Mouse (Mus musculus): ENCODE results near the gene Ate1. TPM values are rescaled to one million over a fixed set of nuclear protein-coding genes. Genes with fewer than 3 reads are reported as not detected.
A peak's percentile ranks its signal among the peaks of the same experiment; 100 is the strongest.
"Not testable (repeated sequence)": the region's sequence is repeated elsewhere in the genome, so short reads cannot be mapped to it uniquely, and the experiment has no call there.

Gene Ate1
- 10 to 100 TPM; 35.9 to 38.0 TPM for total RNA-seq (2021)
- long read RNA-seq, experiment 1, full-length matches to known transcripts, result 27 of 32 reads
- long read RNA-seq, experiment 1, partial matches to known transcripts, result 0 of 32 reads
- long read RNA-seq, experiment 1, other reads (novel, unspliced or antisense), result 5 of 32 reads
- long read RNA-seq, experiment 2, full-length matches to known transcripts, result 36 of 38 reads
- long read RNA-seq, experiment 2, partial matches to known transcripts, result 2 of 38 reads
- long read RNA-seq, experiment 2, other reads (novel, unspliced or antisense), result 0 of 38 reads

- DNase-seq (ENCODE audit: low spot score in 2 of 2), result no peak
Measured at GRCm38 (mm10) chr7:130520049-130520425, at the start of gene Ate1. Gene Ate1, minus strand, starts transcription at chr7:130520369.

- DNase-seq (ENCODE audit: low spot score in 2 of 2), result peak in 1 of 2 experiments; percentile 40
Measured at GRCm38 (mm10) chr7:130568783-130569436, 48.7 kb upstream of the Ate1 start.

- no peak for DNase-seq (ENCODE audit: low spot score in 2 of 2)
Measured at GRCm38 (mm10) chr7:130564596-130564995, 44.4 kb upstream of the Ate1 start.

- DNase-seq (ENCODE audit: low spot score in 2 of 2), result no peak
Measured at GRCm38 (mm10) chr7:130563880-130564279, 43.7 kb upstream of the Ate1 start.

- DNase-seq (ENCODE audit: low spot score in 2 of 2), result no peak
Measured at GRCm38 (mm10) chr7:130563276-130563675, 43.1 kb upstream of the Ate1 start.

- DNase-seq (ENCODE audit: low spot score in 2 of 2), result no peak
Measured at GRCm38 (mm10) chr7:130560933-130561332, 40.8 kb upstream of the Ate1 start.

- DNase-seq (ENCODE audit: low spot score in 2 of 2), result no peak
Measured at GRCm38 (mm10) chr7:130558592-130558991, 38.4 kb upstream of the Ate1 start.

- no peak for DNase-seq (ENCODE audit: low spot score in 2 of 2)
Measured at GRCm38 (mm10) chr7:130555597-130555996, 35.4 kb upstream of the Ate1 start.

GRCm38 (mm10) chr7:130553321-130553720 is 33.2 kb upstream of the Ate1 start:
- DNase-seq (ENCODE audit: low spot score in 2 of 2), result no peak

GRCm38 (mm10) chr7:130552780-130553179 is 32.6 kb upstream of the Ate1 start:
- DNase-seq (ENCODE audit: low spot score in 2 of 2), result no peak

GRCm38 (mm10) chr7:130547635-130548175 is 27.5 kb upstream of the Ate1 start:
- no peak for DNase-seq (ENCODE audit: low spot score in 2 of 2)

- DNase-seq (ENCODE audit: low spot score in 2 of 2), result peak; percentile 89 to 96
Measured at GRCm38 (mm10) chr7:130546791-130547484, 26.8 kb upstream of the Ate1 start.

GRCm38 (mm10) chr7:130546421-130546790 is 26.2 kb upstream of the Ate1 start:
- DNase-seq (ENCODE audit: low spot score in 2 of 2), result no peak

- DNase-seq (ENCODE audit: low spot score in 2 of 2), result no peak
Measured at GRCm38 (mm10) chr7:130545893-130546292, 25.7 kb upstream of the Ate1 start.

GRCm38 (mm10) chr7:130545401-130545800 is 25.2 kb upstream of the Ate1 start:
- no peak for DNase-seq (ENCODE audit: low spot score in 2 of 2)

- DNase-seq (ENCODE audit: low spot score in 2 of 2), result no peak
Measured at GRCm38 (mm10) chr7:130543181-130543580, 23.0 kb upstream of the Ate1 start.

- no peak for DNase-seq (ENCODE audit: low spot score in 2 of 2)
Measured at GRCm38 (mm10) chr7:130540176-130540575, 20.0 kb upstream of the Ate1 start.

GRCm38 (mm10) chr7:130537068-130537467 is 16.9 kb upstream of the Ate1 start:
- peak in 1 of 2 experiments; percentile 4 for DNase-seq (ENCODE audit: low spot score in 2 of 2)

GRCm38 (mm10) chr7:130535174-130535573 is 15.0 kb upstream of the Ate1 start:
- peak in 1 of 2 experiments; percentile 12 for DNase-seq (ENCODE audit: low spot score in 2 of 2)

GRCm38 (mm10) chr7:130533316-130534260 is 13.4 kb upstream of the Ate1 start:
- peak; percentile 94 for DNase-seq (ENCODE audit: low spot score in 2 of 2)

GRCm38 (mm10) chr7:130531138-130531537 is 11.0 kb upstream of the Ate1 start:
- not testable (repeated sequence) for DNase-seq (ENCODE audit: low spot score in 2 of 2)

Data from adrenal gland, adult 18-20 months (tissue).